Mouse (Mus musculus) forebrain, embryonic 12.5 days (tissue): Measurements from ENCODE around the gene Galns. TPM values are rescaled to one million over a fixed set of nuclear protein-coding genes. Genes with fewer than 3 reads are reported as not detected.
A peak's percentile ranks its signal among the peaks of the same experiment; 100 is the strongest.

Experiments used
- ATAC-seq: fragments of 200-750 bp; cut with Nextera tagmentation; 2 replicates; pipeline ENCODE4 v1.8.0; 2017; ENCODE audit warnings: moderate TSS enrichment; ENCODE audit not compliant: low FRiP score
- H3K27ac ChIP-seq: fragments of 300-500 bp; sonication (generic); 2 replicates; pipeline ENCODE4 v1.5.1; 2016; ENCODE audit warnings: mild to moderate bottlenecking
- H3K27me3 ChIP-seq: fragments of 300-500 bp; sonication (generic); 2 replicates; pipeline ENCODE4 v1.6.1; 2016; ENCODE audit warnings: mild to moderate bottlenecking
- H3K36me3 ChIP-seq: fragments of 300-500 bp; sonication (generic); replicated peaks from 2 replicates; pipeline ENCODE4 v1.6.1; 2016; ENCODE audit warnings: mild to moderate bottlenecking
- H3K4me1 ChIP-seq: fragments of 300-500 bp; sonication (generic); 2 replicates; pipeline ENCODE4 v1.6.1; 2016
- H3K4me2 ChIP-seq: fragments of 300-500 bp; sonication (generic); 2 replicates; pipeline ENCODE4 v1.6.1; 2016; ENCODE audit warnings: mild to moderate bottlenecking, moderate library complexity
- H3K4me3 ChIP-seq: fragments of 300-500 bp; sonication (generic); replicated peaks from 2 replicates; pipeline ENCODE4 v1.5.1; 2016; ENCODE audit warnings: mild to moderate bottlenecking
- H3K9ac ChIP-seq: fragments of 300-500 bp; sonication (generic); 2 replicates; pipeline ENCODE4 v1.6.1; 2016; ENCODE audit warnings: mild to moderate bottlenecking
- H3K9me3 ChIP-seq: fragments of 300-500 bp; sonication (generic); 2 replicates; pipeline ENCODE4 v1.6.1; 2016
- WGBS: fragments of 180-500 bp; shearing (Covaris S2); methylation state at CpG from one replicate; pipeline ENCODE4 v1.1.7; 2016; 5-methylcytosine and 5-hydroxymethylcytosine counted together
- polyA plus RNA-seq: library from polyadenylated mRNA; unstranded; fragments of >200 nt; fragmentation: Nextera tagmentation; extraction: Ambion mirVana; gene quantifications from 2 replicates; pipeline ENCODE4 v1.2.1, GENCODE M21; 2016

Galns gene
- 4.2 and 5.0 TPM in 2 replicates for polyA plus RNA-seq

GRCm38 (mm10) chr8:122611295-122612133 lies at the start of gene Galns, which contains the start of gene Trappc2l:
Gene Galns, minus strand, starts transcription at chr8:122611463.
Gene Trappc2l, plus strand, starts transcription at chr8:122611640.
- H3K4me3 ChIP-seq = peak within 1 kb of the TSS; percentile 71
- peak within 1 kb of the TSS; percentile 91 for H3K4me2 ChIP-seq
- H3K27ac ChIP-seq = peak within 1 kb of the TSS; percentile 71
- no peaks in the 10 kb centered on the region for H3K27me3 ChIP-seq
- H3K4me1 ChIP-seq = peaks cover 21% of the 10 kb centered on the region
- peak within 1 kb of the TSS; percentile 73 for H3K9ac ChIP-seq
- ATAC-seq = peak; percentile 99
- peaks cover 3% of the 10 kb centered on the region; the same call in 1 of the 2 replicates for H3K36me3 ChIP-seq
- H3K9me3 ChIP-seq = no peaks in the 10 kb centered on the region
- WGBS = under 1% methylated on average over 57 of the region's 57 CpGs

GRCm38 (mm10) chr8:122660022-122660421 lies 48.8 kb upstream of the Galns start:
- no peak for ATAC-seq
- 69% methylated on average over 2 of the region's 2 CpGs for WGBS

GRCm38 (mm10) chr8:122658807-122659160 lies 47.5 kb upstream of the Galns start:
- 80% methylated on average over 9 of the region's 9 CpGs for WGBS
- no peaks in the 10 kb centered on the region for H3K36me3 ChIP-seq
- H3K27ac ChIP-seq = no peak overlapping the region
- H3K27me3 ChIP-seq = no peaks in the 10 kb centered on the region
- no peaks in the 10 kb centered on the region for H3K9me3 ChIP-seq
- ATAC-seq = no peak
- peaks cover 18% of the 10 kb centered on the region for H3K4me1 ChIP-seq
- no peak overlapping the region for H3K4me2 ChIP-seq
- no peak overlapping the region for H3K4me3 ChIP-seq
- H3K9ac ChIP-seq = no peak overlapping the region

More at GRCm38 (mm10) chr8:122660022-122660421, 48.8 kb upstream of the Galns start:
- Histone ChIP-seq H3K4me3 (no peak overlapping the region), H3K4me1 (peaks cover 19% of the 10 kb centered on the region), H3K27me3 (no peaks in the 10 kb centered on the region), H3K27ac (no peak overlapping the region), H3K36me3 (no peaks in the 10 kb centered on the region), H3K9ac (no peak overlapping the region), H3K9me3 (no peaks in the 10 kb centered on the region), H3K4me2 (no peak overlapping the region)

GRCm38 (mm10) chr8:122658149-122658806 lies 47.0 kb upstream of the Galns start:
- no peak for ATAC-seq
- H3K36me3 ChIP-seq = no peaks in the 10 kb centered on the region
- 70% methylated on average over 10 of the region's 10 CpGs for WGBS

GRCm38 (mm10) chr8:122656056-122656999 lies 45.1 kb upstream of the Galns start:
- peaks cover 32% of the 10 kb centered on the region for H3K4me1 ChIP-seq

More at GRCm38 (mm10) chr8:122658149-122658806, 47.0 kb upstream of the Galns start:
- Histone ChIP-seq H3K4me1 (peaks cover 23% of the 10 kb centered on the region), H3K27ac (no peak overlapping the region), H3K27me3 (no peaks in the 10 kb centered on the region), H3K4me3 (no peak overlapping the region), H3K9me3 (no peaks in the 10 kb centered on the region), H3K9ac (no peak overlapping the region), H3K4me2 (no peak overlapping the region)

GRCm38 (mm10) chr8:122654768-122655167 lies 43.5 kb upstream of the Galns start:
- H3K27ac ChIP-seq = no peak overlapping the region
- no peaks in the 10 kb centered on the region for H3K27me3 ChIP-seq
- H3K36me3 ChIP-seq = peaks cover 2% of the 10 kb centered on the region; the same call in 1 of the 2 replicates
- H3K9me3 ChIP-seq = no peaks in the 10 kb centered on the region
- no peak overlapping the region for H3K4me2 ChIP-seq
- peaks cover 33% of the 10 kb centered on the region for H3K4me1 ChIP-seq
- H3K9ac ChIP-seq = no peak overlapping the region
- no peak overlapping the region for H3K4me3 ChIP-seq
- WGBS = 83% methylated on average over 7 of the region's 7 CpGs
- ATAC-seq = no peak

More at GRCm38 (mm10) chr8:122656056-122656999, 45.1 kb upstream of the Galns start:
- no peak overlapping the region for H3K27ac ChIP-seq
- H3K27me3 ChIP-seq = no peaks in the 10 kb centered on the region
- H3K9ac ChIP-seq = no peak overlapping the region
- ATAC-seq = no peak
- WGBS = 87% methylated on average over 13 of the region's 13 CpGs
- H3K4me3 ChIP-seq = no peak overlapping the region
- H3K9me3 ChIP-seq = no peaks in the 10 kb centered on the region
- H3K36me3 ChIP-seq = no peaks in the 10 kb centered on the region
- H3K4me2 ChIP-seq = no peak overlapping the region

- Histone ChIP-seq H3K4me3 (no peak overlapping the region), H3K36me3 (peaks cover 13% of the 10 kb centered on the region), H3K27ac (no peak overlapping the region), H3K27me3 (no peaks in the 10 kb centered on the region), H3K9ac (no peak overlapping the region), H3K9me3 (no peaks in the 10 kb centered on the region), H3K4me2 (no peak overlapping the region), H3K4me1 (peaks cover 33% of the 10 kb centered on the region)
- no peak for ATAC-seq
- 74% methylated on average over 6 of the region's 6 CpGs for WGBS
These were observed 41.4 kb upstream of the Galns start for GRCm38 (mm10) chr8:122652643-122653042.

- no peak overlapping the region for H3K4me3 ChIP-seq
- peaks cover 33% of the 10 kb centered on the region for H3K4me1 ChIP-seq
- peak; percentile 60; the same call in 1 of the 2 replicates for ATAC-seq
- no peak overlapping the region for H3K27ac ChIP-seq
- H3K9me3 ChIP-seq = no peaks in the 10 kb centered on the region
- WGBS = 70% methylated on average over 15 of the region's 16 CpGs
- no peak overlapping the region for H3K4me2 ChIP-seq
- peak overlapping the region; percentile 12; the same call in 1 of the 2 replicates for H3K9ac ChIP-seq
- no peaks in the 10 kb centered on the region for H3K27me3 ChIP-seq
- peaks cover 19% of the 10 kb centered on the region for H3K36me3 ChIP-seq
These were observed 40.2 kb upstream of the Galns start for GRCm38 (mm10) chr8:122651326-122651921.

- peaks cover 19% of the 10 kb centered on the region for H3K36me3 ChIP-seq
- no peak for ATAC-seq
- WGBS = 78% methylated on average over 15 of the region's 15 CpGs
These were observed 37.1 kb upstream of the Galns start for GRCm38 (mm10) chr8:122648192-122648970.

GRCm38 (mm10) chr8:122646337-122646736 lies 35.1 kb upstream of the Galns start:
- no peak overlapping the region for H3K4me2 ChIP-seq
- 89% methylated on average over 16 of the region's 16 CpGs for WGBS
- ATAC-seq = no peak
- H3K4me1 ChIP-seq = peaks cover 8% of the 10 kb centered on the region
- no peaks in the 10 kb centered on the region for H3K9me3 ChIP-seq
- H3K4me3 ChIP-seq = no peak overlapping the region
- peaks cover 23% of the 10 kb centered on the region for H3K36me3 ChIP-seq
- no peak overlapping the region for H3K9ac ChIP-seq
- H3K27ac ChIP-seq = no peak overlapping the region
- 0 out of 2 replicates have a peak, but pooled peaks cover 6% of the 10 kb centered on the region for H3K27me3 ChIP-seq

More at GRCm38 (mm10) chr8:122648192-122648970, 37.1 kb upstream of the Galns start:
- Histone ChIP-seq H3K9me3 (no peaks in the 10 kb centered on the region), H3K4me2 (no peak overlapping the region), H3K9ac (no peak overlapping the region), H3K27me3 (0 out of 2 replicates have a peak, but pooled peaks cover 3% of the 10 kb centered on the region), H3K4me1 (peaks cover 24% of the 10 kb centered on the region), H3K4me3 (no peak overlapping the region), H3K27ac (no peak overlapping the region)
